Mouse (Mus musculus): ENCODE results near the gene Smo.

- TF ChIP-seq CTCF (IDR thresholded peaks at IDR 0.05; ENCODE audit: low read depth) (no peak), EP300 (IDR thresholded peaks at IDR 0.05; ENCODE audit: low read depth) (no peak)
Observed at GRCm38 (mm10) chr6:29767813-29768660, 32.7 kb downstream of the Smo start, which contains the start of gene Ahcyl2.
